Mouse (Mus musculus): Measurements from ENCODE around the gene Srsf9.

The Srsf9 gene

DNA sequence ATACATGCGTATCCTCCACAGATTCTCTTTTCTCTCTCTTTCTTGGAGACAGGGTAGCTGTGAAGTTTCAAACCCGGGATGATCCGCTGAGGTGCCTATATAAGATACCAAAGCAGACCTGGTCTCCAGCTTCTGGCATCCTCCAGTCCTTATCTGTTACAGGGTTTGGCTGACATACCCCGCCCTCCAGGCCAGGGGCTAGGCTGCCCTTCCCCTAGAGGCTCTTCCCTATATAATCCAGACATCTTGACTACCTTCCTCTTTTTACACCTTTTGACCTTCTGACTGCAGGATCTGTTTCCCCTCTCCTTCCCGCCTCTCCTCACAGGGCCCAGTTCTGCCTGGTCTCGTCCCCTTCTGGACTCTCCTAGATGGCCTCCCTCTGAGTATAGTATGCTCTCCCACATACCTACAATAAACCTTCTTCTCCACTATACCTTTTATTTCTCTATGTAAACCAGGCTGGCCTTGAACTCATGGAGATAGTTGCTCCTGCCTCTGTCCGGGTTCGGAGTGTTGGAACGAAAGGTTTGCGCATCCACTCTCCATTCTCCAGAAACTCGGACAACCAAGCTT is 633 bp upstream of the Srsf9 start:
- DNase-seq: no peak

DNA sequence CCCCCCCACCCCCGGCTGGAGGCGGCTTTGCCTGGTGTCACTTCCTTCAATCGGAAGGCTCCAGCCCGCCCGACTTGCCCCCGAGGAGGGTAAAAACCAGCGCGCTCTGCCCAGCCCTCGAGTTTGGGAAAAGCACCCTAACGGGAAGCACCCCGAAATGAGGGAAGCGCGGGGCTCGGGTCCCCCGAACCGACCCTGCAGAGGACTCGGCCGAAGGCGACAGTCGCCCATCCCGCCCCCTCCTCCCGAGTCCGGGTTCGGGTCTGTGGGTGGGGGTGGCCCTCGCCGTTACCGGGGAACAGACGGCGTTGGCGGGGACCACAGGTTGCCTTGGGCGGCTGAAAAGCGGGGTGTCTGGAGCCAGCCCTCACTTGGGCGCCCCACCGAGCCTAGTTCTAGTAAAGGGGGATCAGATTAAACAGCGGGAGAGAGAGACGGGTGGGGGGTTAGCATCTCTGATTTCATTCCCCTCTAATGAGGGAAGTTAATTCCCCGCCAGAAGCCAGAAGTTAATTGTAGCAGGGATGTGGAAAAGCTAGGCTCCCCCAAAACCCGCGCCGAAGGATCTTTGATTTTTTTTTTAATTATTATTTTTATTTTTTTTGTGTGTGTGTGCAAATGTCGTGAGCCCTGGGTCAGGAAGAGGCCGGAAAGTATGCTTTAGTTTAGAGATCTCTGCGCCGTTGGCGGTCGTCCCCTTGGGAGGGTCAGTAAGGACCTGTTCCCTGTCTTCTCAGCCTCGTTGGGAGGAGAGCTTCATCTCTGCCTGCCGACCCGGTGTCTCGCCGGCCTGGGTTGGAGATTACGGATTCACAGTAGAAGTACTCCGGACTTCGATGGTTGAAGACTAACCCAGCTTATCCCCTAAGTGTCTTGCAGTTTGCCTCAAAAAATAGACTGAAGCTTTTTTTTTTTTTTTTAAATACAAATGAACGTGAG is 902 bp downstream of the Srsf9 start:
- DNase-seq: peak; percentile 40 to 48

DNA sequence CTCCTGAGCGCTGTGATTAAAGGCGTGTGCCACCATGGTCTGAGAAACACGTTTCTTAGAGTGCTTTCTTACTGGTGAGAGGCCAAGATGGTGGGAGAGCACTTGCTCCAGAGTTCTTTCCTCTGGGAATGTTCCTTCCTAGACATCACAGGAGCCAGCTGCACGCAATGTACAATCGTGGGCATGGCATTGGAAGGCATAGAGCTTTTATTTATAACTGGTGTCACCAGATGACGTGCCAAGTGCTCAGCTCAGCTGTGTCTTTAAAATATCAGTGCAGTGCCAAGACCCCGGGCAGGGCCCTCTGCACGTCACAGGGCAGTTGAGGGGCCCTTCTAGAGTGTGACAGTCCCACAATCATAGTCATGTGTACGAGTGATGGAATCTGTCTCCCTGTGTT is 4.0 kb downstream of the Srsf9 start:
- DNase-seq: no peak

DNA sequence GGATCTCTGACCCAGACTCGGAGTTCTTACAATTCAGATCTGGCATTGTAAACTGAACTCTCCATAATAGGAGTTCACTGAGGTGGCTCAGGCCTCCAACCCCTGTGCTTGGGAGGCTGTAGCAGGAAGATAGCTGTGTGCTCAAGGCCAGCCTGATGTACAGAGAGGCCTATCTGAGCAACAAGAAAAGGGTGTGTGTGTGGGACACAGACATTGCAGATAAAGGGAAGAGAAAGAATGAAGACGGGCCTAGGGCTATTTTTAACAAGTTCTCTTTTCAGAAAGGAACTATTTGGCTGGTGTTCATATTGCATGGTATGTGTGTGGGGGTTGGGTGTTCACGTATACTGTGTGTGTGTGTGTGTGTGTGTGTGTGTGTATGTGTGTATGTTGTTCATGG is 6.6 kb downstream of the Srsf9 start:
- no peak for DNase-seq

DNA sequence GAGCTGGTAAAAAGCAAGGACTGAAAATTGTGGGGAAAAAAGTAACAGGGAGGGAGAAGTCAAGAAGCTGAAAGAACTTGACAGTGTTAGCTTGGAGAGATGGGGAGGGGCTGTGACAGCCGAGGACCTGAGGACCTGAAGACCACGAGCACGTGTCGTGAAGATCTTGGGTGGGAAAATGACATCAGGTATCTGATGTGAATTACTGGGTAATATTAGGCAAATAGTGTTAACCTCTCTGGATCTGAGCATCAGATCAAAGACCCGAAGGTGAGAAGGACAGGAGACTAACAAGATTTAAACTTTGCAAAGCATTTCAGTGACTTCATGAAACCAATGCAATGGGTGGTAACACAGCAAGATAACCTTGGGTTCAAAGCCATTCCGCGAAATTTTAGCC is 13.0 kb downstream of the Srsf9 start:
- DNase-seq: no peak

DNA sequence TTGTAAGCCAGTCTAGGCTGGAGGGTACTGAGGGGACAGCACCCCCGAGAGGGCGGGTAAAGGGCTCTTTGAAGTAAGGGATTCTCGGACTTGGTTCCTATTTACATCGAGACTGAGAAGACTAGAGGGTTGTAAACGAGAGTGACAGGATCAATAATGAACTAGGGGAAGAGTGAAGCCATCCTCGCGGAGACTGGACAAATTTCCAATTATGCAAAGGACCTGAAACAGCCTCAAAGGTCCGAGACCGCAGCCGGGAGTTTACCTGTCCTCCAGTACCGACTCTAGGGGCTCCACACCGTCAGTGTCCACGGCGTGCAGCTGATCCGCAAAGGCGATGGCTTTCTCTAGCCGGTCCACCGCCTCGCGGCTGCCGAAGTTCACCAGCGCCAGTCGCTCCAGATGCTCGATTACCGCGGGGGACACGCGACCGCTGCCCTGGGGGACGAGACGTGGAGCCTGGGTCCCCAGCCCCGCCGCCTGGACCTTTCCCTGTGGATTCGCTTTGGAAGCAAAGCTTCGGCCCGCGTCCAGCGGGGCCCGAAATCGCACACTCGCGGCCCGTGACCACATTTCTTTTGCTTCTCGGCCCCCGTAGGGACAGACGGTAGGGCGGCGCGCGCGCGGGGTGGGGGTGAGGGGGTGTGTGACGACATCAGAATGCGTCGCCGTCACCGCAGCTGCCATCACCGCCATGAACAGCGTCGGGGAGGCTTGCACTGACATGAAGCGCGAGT is 13.8 kb downstream of the Srsf9 start, which contains the start of the genes Gatc and Triap1:
Gatc (minus strand) TSS at position 602 of the 737 bp plus-strand sequence.
Triap1 (plus strand) TSS at position 649 of the 737 bp plus-strand sequence.
- DNase-seq: peak; percentile 73 to 85

DNA sequence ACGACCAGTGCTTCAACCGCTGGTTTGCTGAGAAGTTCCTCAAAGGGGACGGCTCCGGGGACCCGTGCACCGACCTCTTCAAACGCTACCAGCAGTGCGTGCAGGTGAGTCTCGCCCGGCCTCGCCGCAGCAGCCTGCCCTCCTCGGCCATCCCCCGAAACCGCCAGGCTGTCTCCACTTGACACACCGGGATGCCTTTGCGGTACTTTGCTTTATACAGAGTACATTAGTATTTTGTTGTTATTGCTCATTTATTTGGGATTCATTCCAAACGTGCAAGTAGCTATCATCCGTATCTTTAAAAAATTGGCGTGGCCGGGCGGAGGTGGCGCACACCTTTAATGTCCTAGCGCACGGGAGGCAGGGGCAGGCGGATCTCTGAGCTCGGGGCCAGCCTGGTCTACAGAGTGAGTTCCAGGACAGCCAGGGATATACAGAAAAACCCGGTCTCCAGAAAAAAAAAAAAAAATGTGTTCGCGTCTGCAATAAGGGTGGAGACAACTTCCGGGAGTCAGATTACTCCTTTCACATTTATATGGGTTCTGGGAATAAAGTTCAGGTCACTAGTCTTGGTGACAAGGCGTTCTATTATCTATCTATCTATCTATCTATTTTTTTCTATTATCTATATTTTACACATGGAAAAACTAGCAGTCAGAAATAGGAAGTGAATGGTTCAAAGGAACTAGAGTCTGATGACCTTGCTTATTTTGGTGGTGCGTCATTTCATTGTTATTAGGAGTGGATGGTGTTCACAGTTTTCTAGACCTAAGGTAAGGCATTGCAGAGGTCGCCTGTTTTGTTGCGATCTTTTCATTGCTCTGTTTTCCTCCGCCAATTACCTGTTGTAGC is 14.6 kb downstream of the Srsf9 start:
- no peak for DNase-seq

DNA sequence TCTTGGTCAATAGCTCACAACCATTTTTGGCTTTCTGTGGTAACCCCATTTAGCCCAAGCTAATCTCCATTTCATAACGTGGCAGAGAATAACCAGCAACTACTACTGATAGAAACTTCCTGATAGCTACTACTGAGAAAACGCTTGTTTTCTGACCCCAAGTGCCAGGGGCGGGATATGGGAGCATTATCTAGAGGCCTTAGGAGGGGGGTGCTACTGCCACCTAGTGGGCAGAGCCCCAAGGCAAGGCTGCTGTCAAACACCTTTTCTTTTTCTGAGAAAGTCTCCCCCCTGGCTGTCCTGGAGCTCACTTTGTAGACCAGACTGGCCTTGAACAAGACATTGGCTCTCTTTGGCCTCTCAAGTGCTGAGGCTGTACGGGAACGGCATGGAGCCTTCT is 20.6 kb downstream of the Srsf9 start:
- DNase-seq: peak; percentile 69 to 87

DNA sequence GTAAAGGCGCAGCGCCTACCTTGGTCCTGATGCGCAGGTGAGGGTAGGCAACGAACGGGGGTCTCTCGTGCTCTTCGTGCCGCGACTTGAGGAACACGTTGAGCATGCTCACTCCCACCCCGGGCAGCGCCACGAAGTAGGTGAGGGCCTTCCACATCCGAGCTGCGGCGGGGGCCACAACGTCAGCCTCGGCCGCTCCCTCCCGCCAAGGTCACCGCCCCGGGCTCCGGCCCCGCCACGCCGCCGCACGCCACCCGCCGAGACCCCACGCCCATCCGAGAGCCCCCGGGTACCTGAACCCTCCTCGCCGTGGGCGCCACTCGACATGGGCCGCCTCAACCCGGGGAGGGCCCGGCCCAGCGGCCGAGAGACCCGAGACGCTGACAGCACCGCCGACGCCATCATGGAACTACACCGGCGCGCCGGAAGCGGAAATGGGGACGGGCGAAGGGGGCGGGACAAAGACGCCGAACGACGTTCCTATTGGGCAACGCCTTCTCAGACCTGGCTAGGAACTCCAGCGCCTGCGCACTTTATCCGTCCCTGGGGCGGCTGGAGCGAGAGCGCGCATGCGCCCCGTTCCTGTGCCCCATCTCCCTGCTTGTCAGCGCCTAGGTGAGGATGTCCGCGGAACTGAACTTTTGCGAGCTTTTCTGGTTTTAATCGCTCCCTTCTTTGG is 21.7 kb downstream of the Srsf9 start, which contains the start of gene Cox6a1:
Cox6a1 (minus strand) TSS at position 436 of the 679 bp plus-strand sequence.
- peak; percentile 97 for DNase-seq

DNA sequence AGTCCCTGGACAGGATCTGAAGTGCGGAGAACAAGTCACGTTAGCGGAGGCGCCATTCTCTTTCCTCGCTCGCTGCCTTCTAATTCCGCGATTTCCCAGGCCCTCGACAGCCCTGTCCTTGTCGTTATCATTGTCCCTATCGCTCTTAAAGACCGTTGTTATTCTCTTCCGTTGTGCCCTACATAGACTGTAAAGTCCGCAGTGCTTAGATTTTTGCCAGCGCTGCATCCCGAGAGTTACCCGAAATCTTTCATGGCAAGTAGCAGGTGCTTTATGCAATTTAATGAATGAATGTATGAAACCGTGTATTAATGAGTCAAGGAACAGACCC is 22.2 kb downstream of the Srsf9 start:
- no peak for DNase-seq

DNA sequence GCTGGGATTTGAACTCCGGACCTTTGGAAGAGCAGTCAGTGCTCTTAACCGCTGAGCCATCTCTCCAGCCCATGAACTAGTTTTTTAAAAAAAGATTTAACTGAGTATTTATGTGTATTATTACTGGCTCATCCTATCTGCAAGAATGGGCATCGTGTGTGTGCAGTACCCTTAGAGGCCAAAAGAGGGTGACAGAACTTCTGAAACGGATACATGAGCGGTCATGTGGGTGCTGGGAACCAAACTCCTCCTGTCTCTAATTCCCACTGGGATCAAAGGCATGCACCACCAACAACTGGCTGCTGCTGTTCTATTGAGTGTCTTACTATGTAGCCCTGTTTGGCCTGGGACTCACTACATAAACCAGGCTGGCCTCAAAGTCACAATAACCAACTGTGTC is 24.4 kb downstream of the Srsf9 start:
- DNase-seq: no peak

DNA sequence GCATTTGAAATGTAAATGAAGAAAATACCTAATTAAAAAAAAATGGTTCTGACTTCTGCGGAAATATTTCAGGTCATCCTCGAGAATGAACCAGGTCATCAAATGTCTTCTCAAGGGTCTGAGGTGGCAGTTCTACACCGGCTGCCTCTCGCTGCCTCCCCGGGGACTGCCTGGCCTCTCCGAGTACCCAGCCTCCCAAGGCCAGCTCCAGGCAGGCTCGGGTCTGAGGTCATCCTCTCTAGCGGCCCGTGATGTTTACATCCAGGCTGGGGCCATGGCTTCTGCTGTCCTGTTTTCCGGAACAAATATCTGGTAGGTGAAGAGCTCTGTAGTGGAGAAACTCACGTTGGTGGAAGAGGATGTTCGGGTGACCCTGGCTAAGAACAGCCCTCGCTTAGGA is 28.1 kb downstream of the Srsf9 start:
- no peak for DNase-seq

DNA sequence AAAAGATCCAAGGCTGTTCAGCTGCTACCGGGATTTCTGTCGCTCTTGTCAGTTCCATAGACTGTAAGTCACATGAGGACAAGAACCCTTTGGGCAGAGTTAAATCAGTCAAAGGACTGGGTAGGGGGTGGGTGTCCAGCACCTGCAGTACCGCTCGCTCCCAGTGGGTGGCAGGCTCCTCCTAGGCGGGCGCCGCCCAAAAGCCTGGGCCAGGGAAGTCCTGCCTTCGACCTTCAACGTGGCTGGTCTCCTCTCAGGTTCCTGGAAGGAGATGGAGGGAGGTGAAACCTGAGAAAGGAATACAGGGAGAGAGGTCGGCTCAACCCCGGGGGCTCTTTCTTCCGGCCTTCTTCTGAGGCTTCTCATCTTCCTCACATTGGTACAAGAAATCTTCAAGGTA is 31.9 kb downstream of the Srsf9 start:
- DNase-seq: peak; percentile 59 to 87

DNA sequence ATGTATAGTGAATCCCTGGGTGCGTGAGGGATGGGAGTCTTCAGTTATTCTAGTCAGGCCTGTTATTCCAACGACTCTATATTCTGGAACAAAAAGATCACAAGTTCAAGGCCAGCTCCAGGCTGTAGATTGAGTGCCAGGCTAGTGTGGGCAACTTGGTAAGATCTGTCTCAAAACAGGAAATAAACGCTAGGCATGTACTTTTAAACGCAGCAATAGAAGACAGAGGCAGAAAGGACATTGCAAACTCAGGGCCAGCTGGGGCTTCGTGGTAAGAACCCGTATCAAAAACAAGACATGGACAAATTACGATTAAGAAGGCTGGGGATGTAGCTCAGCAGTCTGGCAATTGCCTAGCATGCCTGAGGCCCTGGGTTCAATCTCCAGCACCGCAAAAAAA is 32.5 kb downstream of the Srsf9 start:
- no peak for DNase-seq

DNA sequence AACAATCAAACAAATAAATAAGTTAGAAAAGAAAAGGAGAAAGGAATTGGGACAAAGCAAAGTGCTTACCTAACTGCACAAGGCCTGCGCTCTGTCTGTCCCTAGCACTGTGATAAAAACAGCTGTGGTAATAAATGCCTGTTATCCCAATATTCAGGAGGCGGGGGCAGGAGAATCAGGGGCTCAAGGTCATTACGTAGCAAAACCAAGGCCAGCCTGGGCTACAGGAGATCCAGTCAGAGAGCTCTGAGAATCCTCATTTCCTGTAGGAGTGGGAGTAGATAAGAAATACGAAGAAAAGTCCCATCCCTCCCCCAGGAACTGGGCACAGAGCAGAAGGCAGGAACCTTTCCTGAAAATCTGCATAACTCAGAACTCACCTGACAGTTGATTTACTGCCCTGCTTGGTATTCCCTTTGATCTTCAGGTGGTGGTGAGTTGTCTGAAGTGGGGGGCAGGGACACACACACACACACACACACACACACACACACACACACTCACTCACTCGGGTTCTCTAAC is 32.9 kb downstream of the Srsf9 start:
- DNase-seq: no peak

DNA sequence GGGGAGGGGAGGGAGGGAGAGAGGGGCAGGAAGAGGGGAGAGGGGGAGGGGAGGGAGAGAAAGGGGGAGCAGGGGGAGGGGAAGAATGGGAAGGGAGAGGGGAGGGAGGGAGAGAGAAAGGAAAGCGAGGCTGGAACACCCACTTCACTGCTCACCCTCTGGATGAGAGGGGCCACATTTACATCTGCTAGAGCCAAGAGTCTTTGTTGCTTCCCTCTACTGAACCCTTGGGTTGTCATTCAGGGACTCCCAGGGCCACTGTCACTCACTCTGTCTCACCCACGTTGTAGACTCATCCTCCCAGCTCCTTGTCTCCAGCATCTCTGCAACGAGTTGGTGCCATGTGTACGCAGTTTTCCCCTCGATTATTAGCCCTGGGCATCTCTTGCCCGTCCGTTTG is 35.2 kb downstream of the Srsf9 start:
- no peak for DNase-seq

DNA sequence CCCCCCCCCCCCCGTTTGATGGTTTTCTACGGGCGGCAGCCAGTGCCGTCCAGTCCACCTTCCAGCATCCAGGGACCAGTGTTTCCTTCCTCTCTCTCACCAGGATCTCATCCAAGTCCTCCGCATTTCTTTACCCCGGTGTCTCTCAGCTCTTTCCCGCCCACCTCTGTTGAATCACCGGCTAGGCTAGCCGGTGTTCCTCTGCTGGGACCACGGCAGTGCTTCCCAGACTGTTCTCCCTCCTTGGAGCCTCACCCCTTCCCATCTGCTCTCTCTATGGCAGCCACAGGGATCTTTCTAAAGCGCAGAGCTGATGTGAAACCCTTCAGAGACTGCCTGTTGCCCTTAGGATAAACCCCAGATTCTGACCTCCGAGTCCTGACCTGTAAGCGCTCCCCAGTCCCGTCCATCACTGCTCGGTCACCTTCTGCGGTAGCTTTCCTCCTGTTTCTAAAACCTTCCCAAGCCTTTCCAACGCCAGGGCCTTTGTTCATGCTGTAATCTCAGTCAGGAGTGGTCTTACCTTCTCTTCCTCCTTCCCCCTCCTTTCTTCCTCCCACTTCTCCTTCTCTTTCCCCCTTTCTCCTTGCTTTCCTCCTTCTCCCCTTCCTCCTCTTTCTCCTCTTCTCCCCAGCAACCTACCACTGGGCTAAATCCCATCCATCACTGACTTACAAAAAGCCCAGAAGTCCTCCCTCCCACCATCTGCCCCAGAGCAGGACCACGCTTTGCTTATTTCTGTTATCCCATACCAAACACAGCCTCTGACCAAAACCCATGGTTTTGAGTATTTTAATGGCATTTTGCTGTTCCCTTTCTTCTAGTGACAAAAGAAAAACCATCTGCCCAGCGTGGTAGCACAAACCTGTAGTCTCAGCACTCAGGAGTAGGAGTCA is 36.1 kb downstream of the Srsf9 start:
- DNase-seq: no peak

DNA sequence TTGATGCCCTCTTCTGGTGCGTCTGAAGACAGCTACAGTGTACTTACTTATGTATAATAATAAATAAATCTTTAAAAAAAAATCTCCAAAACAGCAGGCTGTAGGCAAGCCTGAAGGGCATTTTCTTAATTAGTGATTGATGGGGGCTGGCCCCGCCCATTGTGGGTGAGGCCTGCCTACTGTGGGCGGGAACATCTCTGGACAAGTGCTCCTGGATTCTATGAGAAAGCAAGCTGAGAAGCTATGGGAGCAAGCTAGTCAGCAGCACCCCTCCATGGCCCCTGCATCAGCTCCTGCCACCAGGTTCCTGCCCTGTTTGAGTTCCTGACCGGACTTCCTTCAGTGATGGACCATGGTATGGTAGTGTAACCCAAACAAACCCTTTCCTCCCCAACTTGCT is 37.8 kb downstream of the Srsf9 start:
- DNase-seq: no peak

DNA sequence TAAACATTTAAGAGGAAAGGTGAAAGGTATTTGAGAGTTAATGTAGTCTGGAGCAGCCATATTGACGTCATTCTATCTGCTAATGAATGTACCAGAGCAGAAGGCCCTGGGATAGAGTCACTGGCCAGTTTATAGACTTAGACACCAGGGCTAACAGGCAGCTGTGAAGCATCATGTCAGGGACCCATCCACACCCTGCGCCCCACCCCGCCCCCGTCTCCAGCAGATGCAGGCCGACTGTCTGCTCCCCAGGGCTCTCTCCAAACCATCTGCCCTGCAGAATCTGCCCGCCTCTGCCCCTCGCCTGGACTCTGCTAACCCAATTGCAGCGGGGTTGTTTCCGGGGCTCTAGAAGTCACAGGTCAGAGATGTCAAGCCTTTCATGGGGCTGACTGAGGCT is 44.8 kb downstream of the Srsf9 start:
- no peak for DNase-seq

DNA sequence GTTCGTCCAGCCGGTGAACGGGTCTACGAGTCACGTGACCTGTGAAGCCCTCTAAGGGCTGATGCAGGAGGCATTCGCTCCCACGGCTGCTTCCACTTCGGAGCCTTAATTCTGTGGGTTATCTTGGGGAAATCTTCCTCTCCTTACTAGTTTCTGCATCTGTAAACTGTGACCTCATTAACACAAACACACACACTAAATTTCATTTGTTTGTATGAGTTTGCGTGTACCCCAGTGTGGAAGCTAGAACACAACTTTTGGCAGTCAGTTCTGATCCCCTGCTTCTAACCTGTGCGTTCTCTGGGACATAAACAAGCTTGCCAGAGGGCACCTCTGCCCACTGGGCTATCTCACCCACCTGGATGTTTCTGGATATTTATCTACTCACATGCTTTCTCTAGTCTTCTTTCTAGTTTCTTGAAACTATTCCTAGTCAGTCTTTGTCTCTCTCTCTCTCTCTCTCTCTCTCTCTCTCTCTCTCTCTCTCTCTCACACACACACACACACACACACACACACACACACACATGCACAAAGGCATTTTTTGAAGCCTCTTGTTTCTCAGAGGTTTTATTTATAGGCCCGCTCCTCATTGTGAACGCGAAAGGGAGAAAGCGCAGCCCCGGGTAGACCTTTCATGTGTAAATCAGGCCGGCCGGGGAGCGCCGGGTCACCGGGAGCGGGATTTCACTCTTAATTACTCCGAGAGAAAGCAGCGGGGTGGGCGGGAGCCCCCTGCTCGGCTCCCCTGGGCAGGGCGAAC is 46.6 kb downstream of the Srsf9 start:
- no peak for DNase-seq

Measured in spleen, adult 18-20 months (tissue).